Mouse (Mus musculus): Measurements from ENCODE around the gene Eef1akmt4. TPM values are rescaled to one million over a fixed set of nuclear protein-coding genes. Genes with fewer than 3 reads are reported as not detected.

The Eef1akmt4 gene
- total and polyA plus RNA-seq, 3 experiments: 37.1 to 52.2 TPM; not detected in 1

- Histone ChIP-seq H3K4me3 (ENCODE audit: control insufficient read depth in 1 of 2, insufficient read depth in 1 of 2, low read depth in 2 of 2, low read length in 2 of 2) (no peak overlapping the region), H3K27ac (ENCODE audit: control insufficient read depth, low read depth, low read length) (no peak overlapping the region), H3K4me1 (ENCODE audit: control insufficient read depth in 1 of 2, insufficient read depth in 2 of 2, low read length in 2 of 2) (0 out of 4 replicates have a peak, but pooled peaks cover 0 to 3% of the 10 kb centered on the region in 2 experiments), H3K36me3 (ENCODE audit: control insufficient read depth in 1 of 2, insufficient read depth in 2 of 2, low read length in 2 of 2) (peaks cover 0 to 2% of the 10 kb centered on the region in 2 experiments; a peak in 3 of 4 replicates), H3K27me3 (ENCODE audit: control insufficient read depth in 1 of 2, insufficient read depth in 2 of 2, low read length in 2 of 2) (no peaks in the 10 kb centered on the region), H3K9ac (ENCODE audit: control insufficient read depth, low read depth, low read length, poor library complexity, severe bottlenecking) (no peak overlapping the region), H3K9me3 (replicated peaks; ENCODE audit: insufficient read depth, low read length) (no peaks in the 10 kb centered on the region), H3K79me2 (ENCODE audit: control insufficient read depth, insufficient read depth, low read length, poor library complexity) (no peaks in the 10 kb centered on the region)
- DNase-seq (ENCODE audit: low read depth, low spot score): no peak
- TF ChIP-seq ZNF384 (IDR thresholded peaks at IDR 0.05; ENCODE audit: low read depth, low read length) (no peak), BHLHE40 (IDR thresholded peaks at IDR 0.05; ENCODE audit: borderline replicate concordance, low read depth, low read length) (no peak), SIN3A (IDR thresholded peaks at IDR 0.05; ENCODE audit: low read length) (no peak), NRF1 (IDR thresholded peaks at IDR 0.05; ENCODE audit: insufficient read depth, low read depth, low read length, poor library complexity, severe bottlenecking) (no peak), GATA1 (IDR thresholded peaks at IDR 0.05; ENCODE audit: low read depth, low read length) (no peak)
Observed at GRCm38 (mm10) chr16:20638367-20638766, 27.0 kb downstream of the Eef1akmt4 start.

DNA sequence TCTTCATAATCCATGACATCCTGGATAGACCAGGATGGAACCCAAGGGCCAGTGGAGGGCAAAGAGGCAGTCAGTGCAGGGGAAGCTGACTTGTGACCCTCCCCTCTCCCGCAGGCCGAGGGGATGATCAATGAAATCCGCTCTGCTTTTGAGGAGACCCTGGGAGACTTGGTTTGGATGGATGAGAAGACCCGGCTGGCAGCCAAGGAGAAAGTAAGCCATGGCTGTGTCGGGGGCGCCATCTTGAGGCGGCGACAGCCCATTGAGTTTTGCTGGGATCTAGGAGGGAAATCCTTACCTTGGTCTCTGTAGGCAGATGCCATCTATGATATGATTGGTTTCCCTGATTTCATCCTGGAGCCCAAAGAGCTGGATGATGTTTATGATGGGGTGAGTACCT is 30.8 kb downstream of the Eef1akmt4 start:
- peak; percentile 56 for DNase-seq (ENCODE audit: low read depth, low spot score)

GRCm38 (mm10) chr16:20643911-20644310 is 32.5 kb downstream of the Eef1akmt4 start:
- no peaks in the 10 kb centered on the region for H3K27me3 ChIP-seq (ENCODE audit: control insufficient read depth in 1 of 2, insufficient read depth in 2 of 2, low read length in 2 of 2)
- TF ChIP-seq GABPA (IDR thresholded peaks at IDR 0.05; ENCODE audit: low read depth, low read length) (no peak), POLR2AphosphoS5 (IDR thresholded peaks at IDR 0.05; ENCODE audit: borderline replicate concordance, low read depth, low read length) (no peak), TAL1 (IDR thresholded peaks at IDR 0.05; ENCODE audit: low read length) (no peak), MXI1 (IDR thresholded peaks at IDR 0.05; ENCODE audit: low read depth, low read length) (no peak), TCF12 (IDR thresholded peaks at IDR 0.05; ENCODE audit: low read depth, low read length) (no peak), MAFK (IDR thresholded peaks at IDR 0.05; ENCODE audit: borderline replicate concordance, low read depth, low read length) (no peak), RAD21 (IDR thresholded peaks at IDR 0.05; ENCODE audit: low read depth, low read length) (no peak)

More for the DNA sequence above, 30.8 kb downstream of the Eef1akmt4 start:
- TF ChIP-seq GABPA (IDR thresholded peaks at IDR 0.05; ENCODE audit: low read depth, low read length) (no peak), CTCF (IDR thresholded peaks at IDR 0.05 in 2 of 3, conservative IDR thresholded peaks at IDR 0.05 in 1 of 3; ENCODE audit: control insufficient read depth in 1 of 3, insufficient read depth in 1 of 3, low read depth in 2 of 3, low read length in 3 of 3, poor library complexity in 1 of 3, severe bottlenecking in 1 of 3) (peak; percentile 61 to 88 (median 78)), RAD21 (IDR thresholded peaks at IDR 0.05; ENCODE audit: low read depth, low read length) (peak; percentile 83), SMC3 (IDR thresholded peaks at IDR 0.05; ENCODE audit: low read depth, low read length) (peak; percentile 69), KAT2A (conservative IDR thresholded peaks at IDR 0.05; ENCODE audit: low read depth, low read length) (no peak), MAFK (IDR thresholded peaks at IDR 0.05; ENCODE audit: borderline replicate concordance, low read depth, low read length) (no peak), ZC3H11A (IDR thresholded peaks at IDR 0.05; ENCODE audit: low read depth, low read length) (peak; percentile 68)
- no peak overlapping the region for H3K4me3 ChIP-seq (ENCODE audit: control insufficient read depth in 1 of 2, insufficient read depth in 1 of 2, low read depth in 2 of 2, low read length in 2 of 2)
- no peaks in the 10 kb centered on the region for H3K27me3 ChIP-seq (ENCODE audit: control insufficient read depth in 1 of 2, insufficient read depth in 2 of 2, low read length in 2 of 2)
- no peaks in the 10 kb centered on the region for H3K9me3 ChIP-seq (replicated peaks; ENCODE audit: insufficient read depth, low read length)
- no peaks in the 10 kb centered on the region for H3K79me2 ChIP-seq (ENCODE audit: control insufficient read depth, insufficient read depth, low read length, poor library complexity)
- peaks cover 0 to 11% of the 10 kb centered on the region in 2 experiments for H3K36me3 ChIP-seq (ENCODE audit: control insufficient read depth in 1 of 2, insufficient read depth in 2 of 2, low read length in 2 of 2)
- H3K4me1 ChIP-seq (ENCODE audit: control insufficient read depth in 1 of 2, insufficient read depth in 2 of 2, low read length in 2 of 2): peaks cover 5 to 13% of the 10 kb centered on the region in 2 experiments
- H3K27ac ChIP-seq (ENCODE audit: control insufficient read depth, low read depth, low read length): no peak overlapping the region
- H3K9ac ChIP-seq (ENCODE audit: control insufficient read depth, low read depth, low read length, poor library complexity, severe bottlenecking): no peak overlapping the region

More at GRCm38 (mm10) chr16:20643911-20644310, 32.5 kb downstream of the Eef1akmt4 start:
- peaks cover 0 to 11% of the 10 kb centered on the region in 2 experiments for H3K36me3 ChIP-seq (ENCODE audit: control insufficient read depth in 1 of 2, insufficient read depth in 2 of 2, low read length in 2 of 2)
- peaks cover 5 to 13% of the 10 kb centered on the region in 2 experiments for H3K4me1 ChIP-seq (ENCODE audit: control insufficient read depth in 1 of 2, insufficient read depth in 2 of 2, low read length in 2 of 2)
- no peak overlapping the region for H3K4me3 ChIP-seq (ENCODE audit: control insufficient read depth in 1 of 2, insufficient read depth in 1 of 2, low read depth in 2 of 2, low read length in 2 of 2)
- H3K9ac ChIP-seq (ENCODE audit: control insufficient read depth, low read depth, low read length, poor library complexity, severe bottlenecking): no peak overlapping the region
- DNase-seq (ENCODE audit: low read depth, low spot score): no peak
- H3K9me3 ChIP-seq (replicated peaks; ENCODE audit: insufficient read depth, low read length): no peaks in the 10 kb centered on the region
- no peaks in the 10 kb centered on the region for H3K79me2 ChIP-seq (ENCODE audit: control insufficient read depth, insufficient read depth, low read length, poor library complexity)
- H3K27ac ChIP-seq (ENCODE audit: control insufficient read depth, low read depth, low read length): no peak overlapping the region

Measured in MEL (cell line).